Mouse (Mus musculus): ENCODE results near the gene Nanos2. TPM values are rescaled to one million over a fixed set of nuclear protein-coding genes. Genes with fewer than 3 reads are reported as not detected.
A peak's percentile ranks its signal among the peaks of the same experiment; 100 is the strongest.

The Nanos2 gene
- polyA plus RNA-seq, 1 experiment, result not detected

- no peak overlapping the region for H3K4me3 ChIP-seq (replicated peaks; ENCODE audit: control insufficient read depth, low read depth, low read length)
- 90% methylated on average over 3 of the region's 3 CpGs for WGBS
- H3K4me1 ChIP-seq (ENCODE audit: control insufficient read depth, insufficient read depth, low read length), result no peaks in the 10 kb centered on the region
Measured at GRCm38 (mm10) chr7:18970956-18971355, 16.2 kb upstream of the Nanos2 start.

GRCm38 (mm10) chr7:18978381-18978780 is 8.8 kb upstream of the Nanos2 start:
- no peak for TF ChIP-seq POLR2A (IDR thresholded peaks at IDR 0.05; ENCODE audit: borderline replicate concordance, control insufficient read depth, low read depth, low read length)
- TF ChIP-seq CTCF (IDR thresholded peaks at IDR 0.05; ENCODE audit: control insufficient read depth, insufficient read depth, low read length), result no peak
- no peak overlapping the region for H3K27ac ChIP-seq (ENCODE audit: control insufficient read depth, insufficient read depth, low read depth, low read length, poor library complexity)
- 85% methylated on average over 9 of the region's 9 CpGs for WGBS
- no peaks in the 10 kb centered on the region for H3K4me1 ChIP-seq (ENCODE audit: control insufficient read depth, insufficient read depth, low read length)
- no peak overlapping the region for H3K4me3 ChIP-seq (replicated peaks; ENCODE audit: control insufficient read depth, low read depth, low read length)

More at GRCm38 (mm10) chr7:18970956-18971355, 16.2 kb upstream of the Nanos2 start:
- no peak overlapping the region for H3K27ac ChIP-seq (ENCODE audit: control insufficient read depth, insufficient read depth, low read depth, low read length, poor library complexity)
- TF ChIP-seq POLR2A (IDR thresholded peaks at IDR 0.05; ENCODE audit: borderline replicate concordance, control insufficient read depth, low read depth, low read length), result no peak
- no peak; the same call in 1 of the 2 replicates for TF ChIP-seq CTCF (IDR thresholded peaks at IDR 0.05; ENCODE audit: control insufficient read depth, insufficient read depth, low read length)

- H3K27ac ChIP-seq (ENCODE audit: control insufficient read depth, insufficient read depth, low read depth, low read length, poor library complexity), result no peak overlapping the region
- no peaks in the 10 kb centered on the region; the same call in 1 of the 2 replicates for H3K4me1 ChIP-seq (ENCODE audit: control insufficient read depth, insufficient read depth, low read length)
- TF ChIP-seq CTCF (IDR thresholded peaks at IDR 0.05; ENCODE audit: control insufficient read depth, insufficient read depth, low read length), result no peak
- TF ChIP-seq POLR2A (IDR thresholded peaks at IDR 0.05; ENCODE audit: borderline replicate concordance, control insufficient read depth, low read depth, low read length), result no peak
- no peak overlapping the region for H3K4me3 ChIP-seq (replicated peaks; ENCODE audit: control insufficient read depth, low read depth, low read length)
- WGBS, result 53% methylated on average over 2 of the region's 2 CpGs
Measured at GRCm38 (mm10) chr7:18986503-18986902, 697 bp upstream of the Nanos2 start.

- Histone ChIP-seq H3K4me1 (ENCODE audit: control insufficient read depth, insufficient read depth, low read length) (no peaks in the 10 kb centered on the region; the same call in 1 of the 2 replicates), H3K27ac (ENCODE audit: control insufficient read depth, insufficient read depth, low read depth, low read length, poor library complexity) (no peak overlapping the region), H3K4me3 (replicated peaks; ENCODE audit: control insufficient read depth, low read depth, low read length) (no peak overlapping the region)
- TF ChIP-seq CTCF (IDR thresholded peaks at IDR 0.05; ENCODE audit: control insufficient read depth, insufficient read depth, low read length), result no peak
- TF ChIP-seq POLR2A (IDR thresholded peaks at IDR 0.05; ENCODE audit: borderline replicate concordance, control insufficient read depth, low read depth, low read length), result no peak
- WGBS, result 75% methylated on average over 13 of the region's 13 CpGs
Measured at GRCm38 (mm10) chr7:18987747-18988146, 547 bp downstream of the Nanos2 start.

- TF ChIP-seq CTCF (IDR thresholded peaks at IDR 0.05; ENCODE audit: control insufficient read depth, insufficient read depth, low read length) (no peak), POLR2A (IDR thresholded peaks at IDR 0.05; ENCODE audit: borderline replicate concordance, control insufficient read depth, low read depth, low read length) (no peak)
- Histone ChIP-seq H3K4me1 (ENCODE audit: control insufficient read depth, insufficient read depth, low read length) (no peaks in the 10 kb centered on the region; the same call in 1 of the 2 replicates), H3K27ac (ENCODE audit: control insufficient read depth, insufficient read depth, low read depth, low read length, poor library complexity) (no peak overlapping the region), H3K4me3 (replicated peaks; ENCODE audit: control insufficient read depth, low read depth, low read length) (no peak overlapping the region)
- 62% methylated on average over 6 of the region's 6 CpGs for WGBS
Measured at GRCm38 (mm10) chr7:18988780-18989179, 1.6 kb downstream of the Nanos2 start.

GRCm38 (mm10) chr7:18989995-18990394 is 2.8 kb downstream of the Nanos2 start:
- 16% methylated on average over 5 of the region's 5 CpGs for WGBS
- Histone ChIP-seq H3K4me3 (replicated peaks; ENCODE audit: control insufficient read depth, low read depth, low read length) (no peak overlapping the region), H3K4me1 (ENCODE audit: control insufficient read depth, insufficient read depth, low read length) (no peaks in the 10 kb centered on the region; the same call in 1 of the 2 replicates), H3K27ac (ENCODE audit: control insufficient read depth, insufficient read depth, low read depth, low read length, poor library complexity) (no peak overlapping the region)
- TF ChIP-seq POLR2A (IDR thresholded peaks at IDR 0.05; ENCODE audit: borderline replicate concordance, control insufficient read depth, low read depth, low read length) (no peak), CTCF (IDR thresholded peaks at IDR 0.05; ENCODE audit: control insufficient read depth, insufficient read depth, low read length) (no peak)

GRCm38 (mm10) chr7:18990601-18991295 is 3.5 kb downstream of the Nanos2 start, which contains the start of gene Mypop:
TSS of gene Mypop (plus strand) at chr7:18991245.
- WGBS, result under 1% methylated on average over 37 of the region's 37 CpGs
- peak within 1 kb of the TSS; percentile 22 for H3K4me3 ChIP-seq (replicated peaks; ENCODE audit: control insufficient read depth, low read depth, low read length)
- no peak for TF ChIP-seq CTCF (IDR thresholded peaks at IDR 0.05; ENCODE audit: control insufficient read depth, insufficient read depth, low read length)
- no peak for TF ChIP-seq POLR2A (IDR thresholded peaks at IDR 0.05; ENCODE audit: borderline replicate concordance, control insufficient read depth, low read depth, low read length)
- no peaks in the 10 kb centered on the region; the same call in 1 of the 2 replicates for H3K4me1 ChIP-seq (ENCODE audit: control insufficient read depth, insufficient read depth, low read length)
- no peak within 1 kb of the TSS for H3K27ac ChIP-seq (ENCODE audit: control insufficient read depth, insufficient read depth, low read depth, low read length, poor library complexity)

- 3% methylated on average over 59 of the region's 59 CpGs for WGBS
- Histone ChIP-seq H3K4me1 (ENCODE audit: control insufficient read depth, insufficient read depth, low read length) (no peaks in the 10 kb centered on the region; the same call in 1 of the 2 replicates), H3K4me3 (replicated peaks; ENCODE audit: control insufficient read depth, low read depth, low read length) (peak overlapping the region; percentile 22), H3K27ac (ENCODE audit: control insufficient read depth, insufficient read depth, low read depth, low read length, poor library complexity) (no peak overlapping the region)
- no peak for TF ChIP-seq POLR2A (IDR thresholded peaks at IDR 0.05; ENCODE audit: borderline replicate concordance, control insufficient read depth, low read depth, low read length)
Measured at GRCm38 (mm10) chr7:18991660-18992293, 4.6 kb downstream of the Nanos2 start.

Measured in bone marrow, adult 2 months (tissue).